Mouse (Mus musculus) cerebellum, adult 2 months (tissue): ENCODE data around the gene Vav2.

Experiments
- CTCF ChIP-seq: fragments of 200-500 bp; IDR thresholded peaks from 2 replicates; pipeline ENCODE4 v1.5.1; 2011; ENCODE audit warnings: low read depth, mild to moderate bottlenecking, control low read depth, low read length, moderate library complexity, borderline replicate concordance; ENCODE audit not compliant: insufficient read depth
- POLR2A ChIP-seq: fragments of 200-500 bp; IDR thresholded peaks from 2 replicates; pipeline ENCODE4 v1.6.1; 2011; ENCODE audit warnings: low read length, control low read depth, borderline replicate concordance; ENCODE audit not compliant: insufficient read depth

DNA sequence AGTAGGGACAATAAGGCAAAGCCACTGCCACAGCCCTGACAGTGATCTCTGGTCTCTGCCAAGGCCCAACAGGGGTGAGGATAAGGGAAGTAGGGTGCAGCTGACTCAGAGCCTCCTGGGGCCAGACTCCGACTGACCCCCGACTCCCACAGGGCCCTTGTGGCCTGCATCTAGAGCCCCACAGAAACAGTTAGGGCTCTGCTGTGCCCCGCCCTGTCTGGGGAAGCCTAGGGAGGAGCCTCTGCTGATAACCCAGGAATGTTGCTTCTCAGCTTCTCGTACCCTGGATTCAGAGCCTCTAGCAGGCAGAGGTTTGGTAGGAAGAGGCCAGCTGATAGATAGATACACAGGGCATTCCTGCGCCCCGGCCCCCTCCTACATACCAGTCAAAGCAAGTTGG is 99.8 kb downstream of the Vav2 start:
- TF ChIP-seq CTCF = no peak
- TF ChIP-seq POLR2A = no peak
